15 mouse cellular contexts compared by ENCODE assay signal in genomic region chr19:16502054-16502453, GRCm38 (mm10).
"Had no signal": no experiment of that assay in that cellular context is flagged by ENCODE, and none has a peak within 500 bp of the region (broad histone marks: within the 10 kb centered on the region; RNA-seq: fewer than 3 reads in every experiment).

No protein-coding gene starts in this region.

- H3K4me2 ChIP-seq: limb, embryonic 15.5 days; liver, embryonic 13.5 days; midbrain, embryonic 11.5 days; midbrain, embryonic 15.5 days; neural tube, embryonic 13.5 days had no signal

- H3K9me3 ChIP-seq: limb, embryonic 15.5 days; liver, embryonic 13.5 days; megakaryocyte, embryonic 14.5 days; midbrain, embryonic 15.5 days; neural tube, embryonic 13.5 days had no signal

- H3K4me3 ChIP-seq: limb, embryonic 15.5 days; liver, embryonic 13.5 days; megakaryocyte, embryonic 14.5 days; midbrain, embryonic 15.5 days; neural tube, embryonic 13.5 days had no signal

- DNase-seq: kidney, adult 9 months; kidney, postnatal 14 days; liver, embryonic 13.5 days; liver, postnatal 0 days; right cerebral cortex, postnatal 14 days; thymus, adult 2 months; thymus, postnatal 25 days had no signal

- H3K4me1 ChIP-seq: limb, embryonic 15.5 days; megakaryocyte, embryonic 14.5 days had no signal

- H3K9ac ChIP-seq: limb, embryonic 15.5 days; liver, embryonic 13.5 days; liver, postnatal 0 days; midbrain, embryonic 15.5 days; neural tube, embryonic 13.5 days had no signal

- H3K36me3 ChIP-seq: limb, embryonic 15.5 days; liver, embryonic 13.5 days; midbrain, embryonic 15.5 days; neural tube, embryonic 13.5 days had no signal

- ATAC-seq: hindbrain, embryonic 16.5 days; inflammation-experienced regulatory T-cells, adult 6 months; liver, postnatal 0 days; midbrain, embryonic 15.5 days had no signal

- H3K27ac ChIP-seq: limb, embryonic 15.5 days; liver, embryonic 13.5 days; macrophage; midbrain, embryonic 15.5 days; neural tube, embryonic 13.5 days had no signal

- H3K27me3 ChIP-seq: limb, embryonic 15.5 days; liver, embryonic 13.5 days; midbrain, embryonic 15.5 days had no signal
